Mouse (Mus musculus): ENCODE data around the gene Snx19.

DNA sequence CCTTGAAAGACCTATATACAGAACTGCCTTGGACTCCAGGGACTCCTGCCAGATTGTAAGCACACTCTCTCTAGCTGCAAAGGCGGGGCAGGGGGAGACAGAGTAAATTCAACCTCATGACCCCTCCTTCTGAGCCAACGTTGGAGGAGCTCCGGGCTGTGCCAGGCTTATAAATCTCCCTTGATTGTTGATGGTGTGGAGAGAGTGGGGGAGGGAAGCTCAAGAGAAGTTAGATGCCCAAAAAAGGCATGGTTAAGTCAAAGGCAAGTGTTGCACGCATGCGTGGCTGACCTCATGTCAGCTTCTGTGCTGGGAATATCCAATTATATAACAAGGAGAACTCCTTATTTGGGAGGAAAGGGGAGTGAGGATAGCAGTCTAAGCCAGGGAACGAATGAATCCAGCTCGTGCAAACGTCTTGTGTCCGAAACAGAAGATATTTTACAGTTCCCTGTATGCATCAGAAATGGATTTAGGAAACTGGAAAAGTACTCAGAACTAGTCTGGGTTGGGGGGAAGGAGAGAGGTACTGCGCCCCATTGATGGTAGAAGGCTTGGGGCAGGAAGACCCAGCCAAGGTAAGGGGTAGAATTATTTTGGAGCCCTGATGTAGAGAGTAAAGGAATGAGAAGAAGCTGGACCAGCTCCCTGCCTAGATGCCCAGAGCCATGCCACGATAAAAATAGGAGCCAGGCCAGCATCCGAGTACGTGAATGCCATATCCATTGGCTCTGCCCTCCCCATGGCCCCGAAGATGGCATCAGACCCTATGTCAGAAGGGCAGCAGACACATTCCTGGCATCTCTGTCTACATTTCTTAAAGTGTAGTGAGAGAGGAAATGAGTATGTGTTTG, 18.6 kb downstream of the Snx19 start:
- TF ChIP-seq TAL1 (IDR thresholded peaks at IDR 0.05; ENCODE audit: low read length) (no peak), GATA1 (IDR thresholded peaks at IDR 0.05; ENCODE audit: low read length) (no peak)

All from erythroblast, embryonic 14.5 days (primary cell).